Mouse (Mus musculus) liver, adult 2 months (tissue): ENCODE data around the gene Lrfn2.

Experiments used
- CTCF ChIP-seq: fragments of 200-500 bp; IDR thresholded peaks from 2 replicates; pipeline ENCODE4 v1.5.1; 2011; ENCODE audit warnings: low read depth, low read length, control low read depth
- POLR2A ChIP-seq: fragments of 200-500 bp; IDR thresholded peaks from 2 replicates; pipeline ENCODE4 v1.6.1; 2011; ENCODE audit warnings: low read length, control low read depth; ENCODE audit not compliant: insufficient read depth; ENCODE audit errors: extremely low read depth

DNA sequence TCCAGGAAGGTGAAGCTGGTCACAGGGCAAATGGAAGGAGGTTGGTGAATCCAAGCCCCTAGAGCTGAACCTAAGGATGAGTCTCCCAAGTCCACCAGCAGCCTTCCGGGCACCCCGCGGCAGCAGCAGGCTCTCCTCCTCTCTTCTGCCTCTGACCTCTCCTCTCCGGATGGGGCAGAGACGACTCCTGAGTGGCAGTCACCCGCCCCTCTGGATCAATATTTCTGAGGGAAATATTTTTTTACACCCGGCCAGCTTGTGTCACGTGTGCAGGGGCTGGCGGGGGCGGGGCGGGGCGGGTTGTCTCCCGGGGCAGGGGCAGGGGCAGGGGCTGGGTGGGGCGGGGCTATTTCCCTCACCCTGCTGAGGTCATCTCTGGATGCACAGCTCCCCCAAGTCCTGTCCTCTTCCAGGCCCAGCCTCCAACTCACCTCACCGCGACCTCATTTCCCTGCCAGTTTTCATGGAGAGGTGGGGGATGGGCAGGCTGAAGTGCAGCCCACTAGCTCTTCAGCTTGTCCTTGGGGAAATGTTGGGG is 28.1 kb downstream of the Lrfn2 start:
- TF ChIP-seq CTCF (no peak), POLR2A (no peak)
